Mouse (Mus musculus) E14TG2a.4 (cell line): Measurements from ENCODE around the gene Gm28372.

Experiments used
- H3K27me3 ChIP-seq: 2 replicates; pipeline ENCODE4 v1.6.1; 2014; ENCODE audit warnings: low read length, control low read depth; ENCODE audit not compliant: insufficient read depth
- H3K36me3 ChIP-seq: 2 replicates; pipeline ENCODE4 v1.6.1; 2014; ENCODE audit warnings: low read length, control low read depth; ENCODE audit not compliant: insufficient read depth
- H3K4me1 ChIP-seq: replicated peaks from 2 replicates; pipeline ENCODE4 v1.6.1; 2014; ENCODE audit warnings: low read depth, low read length, control low read depth
- H3K4me3 ChIP-seq: replicated peaks from 2 replicates; pipeline ENCODE4 v1.5.1; 2014; ENCODE audit warnings: mild to moderate bottlenecking, low read length
- H3K9me3 ChIP-seq: 2 replicates; pipeline ENCODE4 v1.6.1; 2014; ENCODE audit warnings: low read length, control low read depth
- CTCF ChIP-seq: conservative IDR thresholded peaks from 2 replicates; pipeline ENCODE4 v1.5.1; 2014; ENCODE audit warnings: low read length
- NANOG ChIP-seq: IDR thresholded peaks from 2 replicates; pipeline ENCODE4 v1.6.1; 2014; ENCODE audit warnings: borderline replicate concordance, low read length, mixed read lengths
- POU5F1 ChIP-seq: IDR thresholded peaks from 2 replicates; pipeline ENCODE4 v1.6.1; 2014; ENCODE audit warnings: low read length, borderline replicate concordance

Gm28372 gene

GRCm38 (mm10) chr2:130439840-130440480, 34.9 kb downstream of the Gm28372 start:
- Histone ChIP-seq H3K27me3 (no peaks in the 10 kb centered on the region), H3K4me1 (no peaks in the 10 kb centered on the region), H3K36me3 (peaks cover 82% of the 10 kb centered on the region), H3K4me3 (no peak overlapping the region), H3K9me3 (no peaks in the 10 kb centered on the region)
- TF ChIP-seq POU5F1 (no peak), NANOG (no peak), CTCF (no peak)

GRCm38 (mm10) chr2:130442162-130442561, 37.1 kb downstream of the Gm28372 start:
- no peaks in the 10 kb centered on the region for H3K9me3 ChIP-seq
- H3K36me3 ChIP-seq = peaks cover 87% of the 10 kb centered on the region
- no peak overlapping the region for H3K4me3 ChIP-seq
- H3K4me1 ChIP-seq = no peaks in the 10 kb centered on the region
- TF ChIP-seq NANOG (no peak), CTCF (peak; percentile 25; the same call in 1 of the 2 replicates), POU5F1 (no peak)
- H3K27me3 ChIP-seq = no peaks in the 10 kb centered on the region

GRCm38 (mm10) chr2:130448449-130448848, 43.4 kb downstream of the Gm28372 start:
- H3K4me1 ChIP-seq = peaks cover 17% of the 10 kb centered on the region
- H3K4me3 ChIP-seq = no peak overlapping the region

GRCm38 (mm10) chr2:130449021-130449793, 44.2 kb downstream of the Gm28372 start:
- Histone ChIP-seq H3K36me3 (peaks cover 16% of the 10 kb centered on the region), H3K9me3 (no peaks in the 10 kb centered on the region), H3K4me3 (peak overlapping the region; percentile 90), H3K27me3 (peaks cover 37% of the 10 kb centered on the region), H3K4me1 (peaks cover 17% of the 10 kb centered on the region)
- no peak for TF ChIP-seq NANOG
- no peak for TF ChIP-seq POU5F1
- no peak for TF ChIP-seq CTCF

More at GRCm38 (mm10) chr2:130448449-130448848, 43.4 kb downstream of the Gm28372 start:
- no peak for TF ChIP-seq POU5F1
- TF ChIP-seq CTCF = peak; percentile 19; the same call in 1 of the 2 replicates
- TF ChIP-seq NANOG = no peak
- peaks cover 24% of the 10 kb centered on the region for H3K36me3 ChIP-seq
- H3K9me3 ChIP-seq = no peaks in the 10 kb centered on the region
- H3K27me3 ChIP-seq = peaks cover 37% of the 10 kb centered on the region

GRCm38 (mm10) chr2:130449794-130450433, 44.9 kb downstream of the Gm28372 start, which contains the start of gene Ptpra:
Gene Ptpra (plus strand): TSS chr2:130450278.
- Histone ChIP-seq H3K27me3 (peaks cover 37% of the 10 kb centered on the region), H3K4me3 (peak within 1 kb of the TSS; percentile 90), H3K4me1 (peaks cover 17% of the 10 kb centered on the region), H3K9me3 (no peaks in the 10 kb centered on the region), H3K36me3 (peaks cover 9% of the 10 kb centered on the region; the same call in 1 of the 2 replicates)
- TF ChIP-seq POU5F1 (no peak), CTCF (no peak), NANOG (no peak)

GRCm38 (mm10) chr2:130450434-130450796, 45.4 kb downstream of the Gm28372 start:
- TF ChIP-seq NANOG (no peak), CTCF (no peak), POU5F1 (no peak)
- no peaks in the 10 kb centered on the region for H3K9me3 ChIP-seq
- H3K36me3 ChIP-seq = peaks cover 5% of the 10 kb centered on the region; the same call in 1 of the 2 replicates
- peak overlapping the region; percentile 90 for H3K4me3 ChIP-seq
- peaks cover 17% of the 10 kb centered on the region for H3K4me1 ChIP-seq
- peaks cover 37% of the 10 kb centered on the region for H3K27me3 ChIP-seq

- Histone ChIP-seq H3K27me3 (peaks cover 37% of the 10 kb centered on the region), H3K36me3 (no peaks in the 10 kb centered on the region)
- no peak for TF ChIP-seq POU5F1
- no peak for TF ChIP-seq NANOG
- no peak for TF ChIP-seq CTCF
These were observed 46.2 kb downstream of the Gm28372 start for GRCm38 (mm10) chr2:130451086-130451726.

GRCm38 (mm10) chr2:130451727-130452090, 46.7 kb downstream of the Gm28372 start:
- TF ChIP-seq POU5F1 (no peak), CTCF (no peak), NANOG (no peak)
- Histone ChIP-seq H3K36me3 (no peaks in the 10 kb centered on the region), H3K9me3 (no peaks in the 10 kb centered on the region)

More at GRCm38 (mm10) chr2:130451086-130451726, 46.2 kb downstream of the Gm28372 start:
- Histone ChIP-seq H3K4me3 (peak overlapping the region; percentile 90), H3K4me1 (peaks cover 17% of the 10 kb centered on the region), H3K9me3 (no peaks in the 10 kb centered on the region)

More at GRCm38 (mm10) chr2:130451727-130452090, 46.7 kb downstream of the Gm28372 start:
- Histone ChIP-seq H3K4me1 (peaks cover 17% of the 10 kb centered on the region), H3K4me3 (no peak overlapping the region), H3K27me3 (peaks cover 37% of the 10 kb centered on the region)
